9 mouse cellular contexts compared by ENCODE assay signal in the genomic region with DNA sequence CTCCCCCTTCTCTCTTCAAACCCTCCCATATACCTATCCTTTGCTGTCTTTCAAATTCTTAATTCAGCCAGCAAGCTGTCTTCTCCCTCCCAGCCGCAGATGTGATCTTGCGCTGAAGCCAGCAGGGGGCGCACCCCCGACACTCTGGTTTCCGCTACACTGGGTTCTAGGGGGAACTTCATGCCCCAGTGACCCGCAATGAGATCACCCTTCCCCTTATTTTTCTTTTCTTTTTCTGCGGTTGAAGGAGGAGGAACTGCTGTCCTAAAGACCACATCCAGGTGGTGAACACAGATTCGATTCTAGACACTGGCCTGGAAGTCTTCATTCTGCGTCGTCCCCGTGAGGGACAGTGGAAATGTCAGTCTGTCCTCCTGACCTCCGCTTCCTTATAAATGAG. TPM values are rescaled to one million over a fixed set of nuclear protein-coding genes. Genes with fewer than 3 reads are reported as not detected.
A peak's percentile ranks its signal among the peaks of the same experiment; 100 is the strongest.
DNase-seq lines count a peak whose midpoint lies in the region; ATAC-seq and TF ChIP-seq lines count a peak whose summit lies in the region.
"Had no signal": no experiment of that assay in that cellular context is flagged by ENCODE, and none has a peak within 500 bp of the region (broad histone marks: within the 10 kb centered on the region; RNA-seq: fewer than 3 reads in every experiment).

No protein-coding gene starts in this region.

- H3K9me3 ChIP-seq in heart, embryonic 11.5 days (replicated peaks; ENCODE audit: control insufficient read depth, low read length), result no peaks in the 10 kb centered on the region
- no peaks in the 10 kb centered on the region for H3K9me3 ChIP-seq in E14TG2a.4 (ENCODE audit: low read length)
- no peaks in the 10 kb centered on the region for H3K9me3 ChIP-seq in limb, embryonic 10.5 days (replicated peaks)
- H3K9me3 ChIP-seq: embryonic facial prominence, embryonic 13.5 days had no signal

- peak; percentile 71 for TF ChIP-seq CTCF in E14TG2a.4 (conservative IDR thresholded peaks at IDR 0.05; ENCODE audit: low read length)

- no peak overlapping the region for H3K4me3 ChIP-seq in heart, embryonic 11.5 days (ENCODE audit: low read depth, low read length)
- no peak overlapping the region for H3K4me3 ChIP-seq in E14TG2a.4 (replicated peaks; ENCODE audit: low read length)
- H3K4me3 ChIP-seq in limb, embryonic 10.5 days, result no peak overlapping the region
- H3K4me3 ChIP-seq: embryonic facial prominence, embryonic 13.5 days had no signal

- no peaks in the 10 kb centered on the region for H3K27me3 ChIP-seq in heart, embryonic 11.5 days (ENCODE audit: control insufficient read depth, insufficient read depth, low read length)
- H3K27me3 ChIP-seq in E14TG2a.4 (ENCODE audit: insufficient read depth, low read length), result peaks cover 8% of the 10 kb centered on the region; the same call in 1 of the 2 replicates
- no peaks in the 10 kb centered on the region for H3K27me3 ChIP-seq in limb, embryonic 10.5 days (ENCODE audit: low read depth, poor library complexity, severe bottlenecking)
- H3K27me3 ChIP-seq: embryonic facial prominence, embryonic 13.5 days had no signal

- no peak overlapping the region for H3K9ac ChIP-seq in heart, embryonic 11.5 days (ENCODE audit: low read depth, low read length)
- H3K9ac ChIP-seq: embryonic facial prominence, embryonic 13.5 days had no signal

- no peaks in the 10 kb centered on the region for H3K4me1 ChIP-seq in heart, embryonic 11.5 days (ENCODE audit: control insufficient read depth, insufficient read depth, low read length)
- peaks cover 34% of the 10 kb centered on the region for H3K4me1 ChIP-seq in E14TG2a.4 (replicated peaks; ENCODE audit: low read depth, low read length)
- no peaks in the 10 kb centered on the region for H3K4me1 ChIP-seq in limb, embryonic 10.5 days
- H3K4me1 ChIP-seq: embryonic facial prominence, embryonic 13.5 days had no signal

- no peaks in the 10 kb centered on the region for H3K36me3 ChIP-seq in heart, embryonic 11.5 days (ENCODE audit: control insufficient read depth, insufficient read depth, low read length)
- no peaks in the 10 kb centered on the region for H3K36me3 ChIP-seq in E14TG2a.4 (ENCODE audit: insufficient read depth, low read length)
- no peaks in the 10 kb centered on the region for H3K36me3 ChIP-seq in limb, embryonic 10.5 days
- H3K36me3 ChIP-seq: embryonic facial prominence, embryonic 13.5 days had no signal

- DNase-seq in heart, adult 18-20 months, result peak; percentile 61 to 68
- DNase-seq in c-Kit-positive CD71-positive TER-119-negative erythroid progenitor cells, embryonic 14.5 days (ENCODE audit: low read depth), result peak; percentile 38
- DNase-seq in heart, postnatal 14 days, result peak; percentile 66 to 72
- peak; percentile 67 for DNase-seq in limb, embryonic 10.5 days (ENCODE audit: low spot score)
- peak; percentile 52 to 90 for DNase-seq in natural killer cell, adult 2 months (ENCODE audit: low spot score in 2 of 2)
- DNase-seq in thymus, postnatal 25 days, result peak; percentile 82

- H3K27ac ChIP-seq in heart, embryonic 11.5 days (ENCODE audit: low read depth, low read length), result no peak overlapping the region
- H3K27ac ChIP-seq in limb, embryonic 10.5 days, result no peak overlapping the region
- H3K27ac ChIP-seq: embryonic facial prominence, embryonic 13.5 days had no signal

- H3K4me2 ChIP-seq in heart, embryonic 11.5 days, result no peak overlapping the region
- H3K4me2 ChIP-seq: embryonic facial prominence, embryonic 13.5 days had no signal

- 45% methylated on average over 12 of the region's 12 CpGs for WGBS in heart, embryonic 11.5 days (ENCODE audit: insufficient replicate concordance)
- WGBS in limb, embryonic 10.5 days, result 51% methylated on average over 12 of the region's 12 CpGs

- intact Hi-C loops in heart, postnatal 14 days (cut with DNase I), result loop anchor here (1.0 kb wide), 1 partner anchor 53 kb away; no protein-coding TSS in a partner anchor

- ATAC-seq in heart, embryonic 11.5 days (replicated peaks; ENCODE audit: insufficient number of reproducible peaks, low FRiP score, low TSS enrichment), result no peak

RNA-seq across cellular contexts. Expression of a gene that starts 31.3 kb away (rescaled TPM):
- 1 to 10 TPM; 2.1 to 2.5 TPM for total RNA-seq in heart, adult 18-20 months (2021)
- 0.18 and 0.21 TPM in 2 replicates for polyA plus RNA-seq in heart, embryonic 11.5 days (2014; fragmentation: Nextera tagmentation; extraction: Ambion mirVana)
- under 1 TPM; 0.76 to 0.81 TPM for total RNA-seq in heart, postnatal 14 days (2021)
- polyA plus RNA-seq in limb, embryonic 10.5 days (2016; fragmentation: Nextera tagmentation; extraction: Ambion mirVana), result 0.45 and 0.93 TPM in 2 replicates
